Mouse (Mus musculus) bone marrow macrophage, adult 2 months (primary cell): ENCODE measurements around the gene Imp4.

Source experiments
- CTCF ChIP-seq: IDR thresholded peaks from 2 replicates; pipeline ENCODE4 v1.5.1; 2012; ENCODE audit warnings: low read depth, mild to moderate bottlenecking, low read length, moderate library complexity
- POLR2A ChIP-seq: IDR thresholded peaks from 2 replicates; pipeline ENCODE4 v1.6.1; 2012; ENCODE audit warnings: mild to moderate bottlenecking, low read depth, low read length, borderline replicate concordance

GRCm38 (mm10) chr1:34481920-34482669 is 42.4 kb downstream of the Imp4 start:
- TF ChIP-seq POLR2A (no peak), CTCF (no peak)
